Mouse (Mus musculus) spleen, adult 2 months (tissue): Measurements from ENCODE around the gene Foxi2. TPM values are rescaled to one million over a fixed set of nuclear protein-coding genes. Genes with fewer than 3 reads are reported as not detected.

Source experiments
- DNase-seq, 2 experiments: peaks; one replicate each; pipeline versions ENCODE4 v3.0.0 to v3.0.0-alpha.2; 2012 to 2021; ENCODE audit warnings: low spot score in 2 of 2, low read depth in 1 of 2
- H3K27ac ChIP-seq: fragments of 200-500 bp; 2 replicates; pipeline ENCODE4 v1.5.1; 2012; ENCODE audit warnings: low read length, inconsistent platforms; ENCODE audit not compliant: insufficient read depth
- H3K27me3 ChIP-seq: fragments of 200-500 bp; 2 replicates; pipeline ENCODE4 v1.6.1; 2012; ENCODE audit warnings: mild to moderate bottlenecking, moderate library complexity, low read length, inconsistent platforms; ENCODE audit not compliant: control insufficient read depth, insufficient read depth
- H3K36me3 ChIP-seq: fragments of 200-500 bp; 2 replicates; pipeline ENCODE4 v1.6.1; 2012; ENCODE audit warnings: mild to moderate bottlenecking, low read length, inconsistent platforms; ENCODE audit not compliant: control insufficient read depth, insufficient read depth
- H3K4me1 ChIP-seq: fragments of 200-500 bp; 2 replicates; pipeline ENCODE4 v1.6.1; 2011; ENCODE audit warnings: inconsistent platforms; ENCODE audit not compliant: control insufficient read depth, insufficient read depth, insufficient read length
- H3K4me3 ChIP-seq: fragments of 200-500 bp; 2 replicates; pipeline ENCODE4 v1.5.1; 2011; ENCODE audit warnings: mild to moderate bottlenecking, inconsistent platforms; ENCODE audit not compliant: insufficient read depth, insufficient read length; ENCODE audit errors: extremely low read depth
- CTCF ChIP-seq: fragments of 200-500 bp; IDR thresholded peaks from 2 replicates; pipeline ENCODE4 v1.5.1; 2011; ENCODE audit warnings: mild to moderate bottlenecking, inconsistent platforms; ENCODE audit not compliant: insufficient read depth, insufficient read length, insufficient replicate concordance; ENCODE audit errors: extremely low read depth
- POLR2A ChIP-seq: fragments of 200-500 bp; IDR thresholded peaks from 2 replicates; pipeline ENCODE4 v1.6.1; 2011; ENCODE audit warnings: low read depth, low read length, inconsistent platforms
- WGBS: fragments of 180-500 bp; shearing (Covaris S2); methylation state at CpG from one replicate; pipeline ENCODE4 v1.1.7; 2018; 5-methylcytosine and 5-hydroxymethylcytosine counted together
- polyA plus RNA-seq: library from polyadenylated mRNA; depleted of rRNA; stranded (reverse); fragments of >200 nt; gene quantifications from 2 replicates; pipeline ENCODE4 v1.2.3, GENCODE M21; 2012

Foxi2 gene
- polyA plus RNA-seq, 1 experiment = not detected

- TF ChIP-seq POLR2A = no peak
- TF ChIP-seq CTCF = no peak
- Histone ChIP-seq H3K4me1 (no peaks in the 10 kb centered on the region), H3K27me3 (no peaks in the 10 kb centered on the region), H3K4me3 (no peak overlapping the region), H3K36me3 (no peaks in the 10 kb centered on the region), H3K27ac (no peak overlapping the region)
- WGBS = 97% methylated on average over 3 of the region's 3 CpGs
- DNase-seq = no peak
Observed at GRCm38 (mm10) chr7:135394436-135394835, 15.7 kb upstream of the Foxi2 start.

DNA sequence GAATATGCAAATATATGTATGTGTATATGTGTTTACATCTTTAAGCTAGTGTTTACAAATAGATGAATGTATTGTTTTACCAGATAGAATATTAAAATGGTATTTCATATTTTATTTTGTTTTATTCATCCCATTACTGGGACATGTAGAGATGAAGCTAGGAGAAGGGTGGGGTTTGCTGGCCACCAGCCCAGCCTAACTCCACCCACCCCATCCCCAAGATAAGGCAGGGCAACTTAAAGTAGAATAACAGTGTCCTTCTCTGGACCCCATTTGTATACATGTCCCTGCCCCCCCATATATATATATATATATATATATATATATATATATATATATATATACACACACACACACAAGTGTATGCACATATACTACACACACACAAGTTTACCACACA lies 14.9 kb upstream of the Foxi2 start:
- Histone ChIP-seq H3K27me3 (no peaks in the 10 kb centered on the region), H3K36me3 (no peaks in the 10 kb centered on the region), H3K4me1 (no peaks in the 10 kb centered on the region), H3K27ac (no peak overlapping the region), H3K4me3 (no peak overlapping the region)
- TF ChIP-seq POLR2A (no peak), CTCF (no peak)
- DNase-seq = no peak

GRCm38 (mm10) chr7:135397096-135397495 lies 13.0 kb upstream of the Foxi2 start:
- H3K27ac ChIP-seq = no peak overlapping the region
- H3K36me3 ChIP-seq = no peaks in the 10 kb centered on the region
- no peaks in the 10 kb centered on the region for H3K4me1 ChIP-seq
- 70% methylated on average over 6 of the region's 6 CpGs for WGBS
- TF ChIP-seq CTCF = no peak
- no peak for TF ChIP-seq POLR2A
- H3K27me3 ChIP-seq = no peaks in the 10 kb centered on the region
- no peak for DNase-seq
- no peak overlapping the region for H3K4me3 ChIP-seq

DNA sequence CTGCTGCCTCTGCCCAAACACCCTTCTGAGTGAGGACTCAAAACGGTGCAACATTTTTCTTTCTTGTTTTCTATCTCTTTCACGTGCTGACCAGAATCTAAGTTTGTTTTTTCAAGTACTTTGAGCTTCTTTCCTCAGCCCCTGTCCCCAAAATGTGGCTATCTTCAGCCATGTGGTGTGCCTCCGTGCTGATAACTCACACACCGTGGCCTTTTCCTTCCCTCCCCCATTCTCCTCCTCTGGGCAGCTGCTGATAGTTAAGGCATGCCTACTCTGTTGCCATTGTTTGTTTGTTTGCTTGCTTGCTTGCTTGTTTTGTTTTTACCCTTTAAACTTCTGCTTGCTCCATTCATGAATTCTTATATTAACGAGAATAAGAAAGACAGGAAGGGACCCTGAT lies 12.2 kb upstream of the Foxi2 start:
- H3K27me3 ChIP-seq = no peaks in the 10 kb centered on the region
- 21% methylated on average over 5 of the region's 5 CpGs for WGBS
- no peak overlapping the region for H3K4me3 ChIP-seq
- no peak for DNase-seq
- H3K36me3 ChIP-seq = no peaks in the 10 kb centered on the region
- no peak overlapping the region for H3K27ac ChIP-seq
- no peaks in the 10 kb centered on the region for H3K4me1 ChIP-seq
- no peak for TF ChIP-seq POLR2A
- no peak for TF ChIP-seq CTCF

GRCm38 (mm10) chr7:135403416-135403815 lies 6.7 kb upstream of the Foxi2 start:
- H3K36me3 ChIP-seq = no peaks in the 10 kb centered on the region
- 8% methylated on average over 5 of the region's 5 CpGs for WGBS
- no peak overlapping the region for H3K4me3 ChIP-seq
- H3K27ac ChIP-seq = no peak overlapping the region
- TF ChIP-seq CTCF = no peak; the same call in 1 of the 2 replicates
- no peak for TF ChIP-seq POLR2A
- DNase-seq = peak in 1 of 2 experiments; percentile 10
- no peaks in the 10 kb centered on the region for H3K27me3 ChIP-seq
- H3K4me1 ChIP-seq = no peaks in the 10 kb centered on the region

GRCm38 (mm10) chr7:135406761-135407160 lies 3.3 kb upstream of the Foxi2 start:
- 55% methylated on average over 3 of the region's 3 CpGs for WGBS
- H3K27ac ChIP-seq = no peak overlapping the region
- no peak for TF ChIP-seq CTCF
- no peak for TF ChIP-seq POLR2A

GRCm38 (mm10) chr7:135408501-135408900 lies 1.6 kb upstream of the Foxi2 start:
- H3K27ac ChIP-seq = no peak overlapping the region
- no peaks in the 10 kb centered on the region for H3K36me3 ChIP-seq
- WGBS = 56% methylated on average over 3 of the region's 3 CpGs
- H3K4me1 ChIP-seq = no peaks in the 10 kb centered on the region
- no peak overlapping the region for H3K4me3 ChIP-seq
- H3K27me3 ChIP-seq = peaks cover 3% of the 10 kb centered on the region; the same call in 1 of the 2 replicates
- DNase-seq = no peak
- TF ChIP-seq POLR2A = no peak
- no peak for TF ChIP-seq CTCF

More at GRCm38 (mm10) chr7:135406761-135407160, 3.3 kb upstream of the Foxi2 start:
- Histone ChIP-seq H3K4me1 (no peaks in the 10 kb centered on the region), H3K4me3 (no peak overlapping the region), H3K27me3 (peaks cover 2% of the 10 kb centered on the region; the same call in 1 of the 2 replicates), H3K36me3 (no peaks in the 10 kb centered on the region)
- no peak for DNase-seq
